Mouse (Mus musculus) frontal cortex, adult 2 months (tissue): ENCODE data around the gene Gm28171. TPM values are rescaled to one million over a fixed set of nuclear protein-coding genes. Genes with fewer than 3 reads are reported as not detected.
"Not testable (repeated sequence)": the region's sequence is repeated elsewhere in the genome, so short reads cannot be mapped to it uniquely, and the experiment has no call there.

Source experiments
- DNase-seq, 2 experiments: peaks; one replicate each; pipeline ENCODE4 v3.0.0; 2022; ENCODE audit warnings: low spot score in 1 of 2; ENCODE audit errors: extremely low spot score in 1 of 2
- polyA plus RNA-seq: library from polyadenylated mRNA; depleted of rRNA; stranded (reverse); fragments of >200 nt; gene quantifications from 2 replicates; pipeline ENCODE4 v1.2.3, GENCODE M21; 2012; rRNA removed

Gene Gm28171
- polyA plus RNA-seq, result not detected in 2 replicates

- DNase-seq, result not testable (repeated sequence)
Observed at GRCm38 (mm10) chrY:5793095-5793494, at the start of gene Gm28171. Gene Gm28171, plus strand, starts transcription at chrY:5793395.

Other genes starting within 250 kb of the Gm28171 start
- gene Gm21854, start 136.4 kb upstream of the Gm28171 start, polyA plus RNA-seq, result not detected in 2 replicates
- gene Gm20914, start 67.4 kb upstream of the Gm28171 start, polyA plus RNA-seq, result not detected in 2 replicates
- not detected in 2 replicates for gene Gm21778, start 149.1 kb downstream of the Gm28171 start, polyA plus RNA-seq